Mouse (Mus musculus) heart, postnatal 0 days (tissue): ENCODE measurements at regions not wholly inside any gene's neighbourhood (a gene's known extent, or its start where the extent isn't known, plus 50 kb on each side); places are given as distances from the start of the nearest gene placed in this dataset.

Source experiments
- ATAC-seq: fragments of 200-750 bp; cut with Nextera tagmentation; 2 replicates; pipeline ENCODE4 v1.8.0; 2017; ENCODE audit warnings: low read depth, moderate number of reproducible peaks, moderate library complexity; ENCODE audit not compliant: insufficient read depth
- DNase-seq: peaks from one replicate; pipeline ENCODE4 v3.0.0-alpha.2; 2016; ENCODE audit warnings: low spot score
- H3K27ac ChIP-seq: fragments of 300-500 bp; sonication (generic); 2 replicates; pipeline ENCODE4 v1.5.1; 2014; ENCODE audit warnings: low read depth, mild to moderate bottlenecking
- H3K27me3 ChIP-seq: fragments of 300-500 bp; sonication (generic); 2 replicates; pipeline ENCODE4 v1.6.1; 2014; ENCODE audit warnings: low read length, mixed read lengths; ENCODE audit not compliant: control insufficient read depth, insufficient read depth
- H3K36me3 ChIP-seq: fragments of 300-500 bp; sonication (generic); replicated peaks from 2 replicates; pipeline ENCODE4 v1.6.1; 2014; ENCODE audit warnings: low read length, mixed read lengths; ENCODE audit not compliant: control insufficient read depth, insufficient read depth
- H3K4me1 ChIP-seq: fragments of 300-500 bp; sonication (generic); 2 replicates; pipeline ENCODE4 v1.6.1; 2014; ENCODE audit warnings: antibody characterized with exemption; ENCODE audit not compliant: control insufficient read depth, insufficient read depth
- H3K4me2 ChIP-seq: fragments of 300-500 bp; sonication (generic); 2 replicates; pipeline ENCODE4 v1.6.1; 2014; ENCODE audit warnings: low read depth, mild to moderate bottlenecking, low read length, moderate library complexity
- H3K4me3 ChIP-seq: fragments of 300-500 bp; sonication (generic); 2 replicates; pipeline ENCODE4 v1.5.1; 2014; ENCODE audit warnings: low read depth, low read length
- H3K9ac ChIP-seq: fragments of 300-500 bp; sonication (generic); replicated peaks from 2 replicates; pipeline ENCODE4 v1.6.1; 2014; ENCODE audit warnings: low read depth, low read length, mixed read lengths
- H3K9me3 ChIP-seq: fragments of 300-500 bp; sonication (generic); replicated peaks from 2 replicates; pipeline ENCODE4 v1.6.1; 2016; ENCODE audit warnings: low read length; ENCODE audit not compliant: control insufficient read depth
- CTCF ChIP-seq: IDR thresholded peaks from 2 replicates; pipeline ENCODE4 v1.5.1; 2016; ENCODE audit warnings: antibody characterized with exemption, control low read depth, low read depth
- EP300 ChIP-seq: IDR thresholded peaks from 2 replicates; pipeline ENCODE4 v1.6.1; 2016; ENCODE audit warnings: antibody characterized with exemption, low read depth
- WGBS: fragments of 180-500 bp; shearing (Covaris S2); extraction: QIAGEN DNeasy Blood & Tissue Kit; methylation state at CpG from one replicate; pipeline ENCODE4 v1.1.7; 2014; 5-methylcytosine and 5-hydroxymethylcytosine counted together

- Histone ChIP-seq H3K4me2 (no peak overlapping the region), H3K9ac (no peak overlapping the region), H3K4me3 (no peak overlapping the region), H3K9me3 (no peaks in the 10 kb centered on the region), H3K27me3 (no peaks in the 10 kb centered on the region), H3K36me3 (no peaks in the 10 kb centered on the region), H3K4me1 (no peaks in the 10 kb centered on the region), H3K27ac (no peak overlapping the region)
- ATAC-seq (no peak), DNase-seq (no peak)
- TF ChIP-seq EP300 (no peak), CTCF (no peak)
- 52% methylated on average over 8 of the region's 8 CpGs for WGBS
Measured at GRCm38 (mm10) chr4:53386309-53386708, 53.9 kb upstream of the Slc44a1 start.

GRCm38 (mm10) chr4:53384761-53385160 is 55.5 kb upstream of the Slc44a1 start:
- Histone ChIP-seq H3K27ac (no peak overlapping the region), H3K9ac (no peak overlapping the region), H3K4me1 (no peaks in the 10 kb centered on the region), H3K27me3 (no peaks in the 10 kb centered on the region), H3K9me3 (no peaks in the 10 kb centered on the region), H3K36me3 (no peaks in the 10 kb centered on the region), H3K4me3 (no peak overlapping the region), H3K4me2 (peak overlapping the region; percentile 44)
- peak; percentile 41; the same call in 1 of the 2 replicates for ATAC-seq
- peak; percentile 69 for DNase-seq
- 9% methylated on average over 6 of the region's 6 CpGs for WGBS
- TF ChIP-seq CTCF = peak; percentile 78
- TF ChIP-seq EP300 = 0 out of 2 replicates have a peak, but pooled peaks have one; percentile 12

- TF ChIP-seq CTCF = no peak
- TF ChIP-seq EP300 = no peak
- 71% methylated on average over 6 of the region's 6 CpGs for WGBS
- ATAC-seq (no peak), DNase-seq (no peak)
- no peak overlapping the region for H3K9ac ChIP-seq
- H3K4me1 ChIP-seq = no peaks in the 10 kb centered on the region
- no peak overlapping the region for H3K27ac ChIP-seq
- H3K9me3 ChIP-seq = no peaks in the 10 kb centered on the region
- H3K27me3 ChIP-seq = no peaks in the 10 kb centered on the region
- H3K4me2 ChIP-seq = no peak overlapping the region
- H3K4me3 ChIP-seq = no peak overlapping the region
- H3K36me3 ChIP-seq = no peaks in the 10 kb centered on the region
Measured at GRCm38 (mm10) chr4:53384104-53384503, 56.1 kb upstream of the Slc44a1 start.

GRCm38 (mm10) chr4:53382012-53382411 is 58.2 kb upstream of the Slc44a1 start:
- no peak for ATAC-seq
- no peak overlapping the region for H3K4me3 ChIP-seq
- H3K27me3 ChIP-seq = no peaks in the 10 kb centered on the region
- no peak overlapping the region for H3K27ac ChIP-seq
- no peak for DNase-seq
- H3K36me3 ChIP-seq = no peaks in the 10 kb centered on the region
- no peaks in the 10 kb centered on the region for H3K4me1 ChIP-seq
- no peak overlapping the region for H3K9ac ChIP-seq
- no peak overlapping the region for H3K4me2 ChIP-seq
- TF ChIP-seq CTCF = no peak
- TF ChIP-seq EP300 = no peak
- H3K9me3 ChIP-seq = no peaks in the 10 kb centered on the region
- 71% methylated on average over 4 of the region's 4 CpGs for WGBS

GRCm38 (mm10) chr4:53379855-53380254 is 60.4 kb upstream of the Slc44a1 start:
- H3K9ac ChIP-seq = no peak overlapping the region
- H3K27me3 ChIP-seq = no peaks in the 10 kb centered on the region
- H3K36me3 ChIP-seq = no peaks in the 10 kb centered on the region
- H3K9me3 ChIP-seq = no peaks in the 10 kb centered on the region
- no peak overlapping the region for H3K4me2 ChIP-seq
- WGBS = 81% methylated on average over 1 of the region's 1 CpGs
- no peak overlapping the region for H3K4me3 ChIP-seq
- DNase-seq (no peak), ATAC-seq (no peak)
- no peak overlapping the region for H3K27ac ChIP-seq
- TF ChIP-seq CTCF (no peak), EP300 (no peak)
- no peaks in the 10 kb centered on the region for H3K4me1 ChIP-seq

GRCm38 (mm10) chr4:53376995-53377394 is 63.2 kb upstream of the Slc44a1 start:
- no peak for DNase-seq
- no peak overlapping the region for H3K4me2 ChIP-seq
- H3K9ac ChIP-seq = no peak overlapping the region
- H3K27me3 ChIP-seq = no peaks in the 10 kb centered on the region
- TF ChIP-seq CTCF (no peak), EP300 (no peak)
- H3K36me3 ChIP-seq = no peaks in the 10 kb centered on the region
- 76% methylated on average over 4 of the region's 4 CpGs for WGBS
- no peaks in the 10 kb centered on the region for H3K9me3 ChIP-seq
- no peaks in the 10 kb centered on the region for H3K4me1 ChIP-seq
- no peak overlapping the region for H3K4me3 ChIP-seq
- no peak for ATAC-seq
- no peak overlapping the region for H3K27ac ChIP-seq
